Mouse (Mus musculus) limb, embryonic 10.5 days (tissue): ENCODE results near the gene 1700057G04Rik. TPM values are rescaled to one million over a fixed set of nuclear protein-coding genes. Genes with fewer than 3 reads are reported as not detected.
"Not testable (repeated sequence)": the region's sequence is repeated elsewhere in the genome, so short reads cannot be mapped to it uniquely, and the experiment has no call there.

Source experiments
- DNase-seq: peaks from one replicate; pipeline ENCODE4 v3.0.0-alpha.2; 2017; ENCODE audit warnings: low spot score
- H3K27ac ChIP-seq: fragments of 300-500 bp; sonication (generic); 2 replicates; pipeline ENCODE4 v1.5.1; 2016; ENCODE audit warnings: mild to moderate bottlenecking
- H3K27me3 ChIP-seq: fragments of 300-500 bp; sonication (generic); 2 replicates; pipeline ENCODE4 v1.6.1; 2016; ENCODE audit warnings: low read depth, mild to moderate bottlenecking; ENCODE audit not compliant: poor library complexity, severe bottlenecking
- H3K36me3 ChIP-seq: fragments of 300-500 bp; sonication (generic); 2 replicates; pipeline ENCODE4 v1.6.1; 2016; ENCODE audit warnings: mild to moderate bottlenecking, moderate library complexity
- H3K4me1 ChIP-seq: fragments of 300-500 bp; sonication (generic); 2 replicates; pipeline ENCODE4 v1.6.1; 2016
- H3K4me3 ChIP-seq: fragments of 300-500 bp; sonication (generic); 2 replicates; pipeline ENCODE4 v1.5.1; 2016; ENCODE audit warnings: mild to moderate bottlenecking, moderate library complexity
- H3K9me3 ChIP-seq: fragments of 300-500 bp; sonication (generic); replicated peaks from 2 replicates; pipeline ENCODE4 v1.6.1; 2016; ENCODE audit warnings: mild to moderate bottlenecking
- WGBS: fragments of 180-500 bp; shearing (Covaris S2); methylation state at CpG from one replicate; pipeline ENCODE4 v1.1.7; 2016; 5-methylcytosine and 5-hydroxymethylcytosine counted together
- polyA plus RNA-seq: library from polyadenylated mRNA; unstranded; fragments of >200 nt; fragmentation: Nextera tagmentation; extraction: Ambion mirVana; gene quantifications from 2 replicates; pipeline ENCODE4 v1.2.1, GENCODE M21; 2016

Gene 1700057G04Rik
- polyA plus RNA-seq, 1 experiment from 2014 or later, result not detected

GRCm38 (mm10) chr9:92280048-92280447, 29.1 kb upstream of the 1700057G04Rik start:
- WGBS, result 84% methylated on average over 1 of the region's 1 CpGs
- no peaks in the 10 kb centered on the region for H3K9me3 ChIP-seq

GRCm38 (mm10) chr9:92282563-92283171, 26.5 kb upstream of the 1700057G04Rik start:
- Histone ChIP-seq H3K4me1 (peaks cover 6% of the 10 kb centered on the region), H3K27ac (no peak overlapping the region), H3K9me3 (no peaks in the 10 kb centered on the region), H3K4me3 (no peak overlapping the region), H3K27me3 (no peaks in the 10 kb centered on the region), H3K36me3 (no peaks in the 10 kb centered on the region)
- no peak for DNase-seq
- 38% methylated on average over 7 of the region's 7 CpGs for WGBS

More at GRCm38 (mm10) chr9:92280048-92280447, 29.1 kb upstream of the 1700057G04Rik start:
- H3K27me3 ChIP-seq, result no peaks in the 10 kb centered on the region
- no peak overlapping the region for H3K27ac ChIP-seq
- H3K36me3 ChIP-seq, result no peaks in the 10 kb centered on the region
- peaks cover 6% of the 10 kb centered on the region for H3K4me1 ChIP-seq
- no peak overlapping the region for H3K4me3 ChIP-seq
- DNase-seq, result no peak

- no peaks in the 10 kb centered on the region for H3K27me3 ChIP-seq
- no peaks in the 10 kb centered on the region for H3K4me1 ChIP-seq
- no peak overlapping the region for H3K4me3 ChIP-seq
- H3K9me3 ChIP-seq, result no peaks in the 10 kb centered on the region
- DNase-seq, result no peak
- 83% methylated on average over 3 of the region's 3 CpGs for WGBS
- no peak overlapping the region for H3K27ac ChIP-seq
- H3K36me3 ChIP-seq, result no peaks in the 10 kb centered on the region
These were observed 19.5 kb upstream of the 1700057G04Rik start for GRCm38 (mm10) chr9:92289675-92290074.

GRCm38 (mm10) chr9:92292169-92292568, 17.0 kb upstream of the 1700057G04Rik start:
- WGBS, result 84% methylated on average over 2 of the region's 2 CpGs

GRCm38 (mm10) chr9:92292922-92293321, 16.3 kb upstream of the 1700057G04Rik start:
- no peak overlapping the region for H3K4me3 ChIP-seq
- H3K27ac ChIP-seq, result no peak overlapping the region
- no peaks in the 10 kb centered on the region for H3K27me3 ChIP-seq
- H3K36me3 ChIP-seq, result no peaks in the 10 kb centered on the region
- 76% methylated on average over 3 of the region's 3 CpGs for WGBS
- no peaks in the 10 kb centered on the region for H3K4me1 ChIP-seq
- no peaks in the 10 kb centered on the region for H3K9me3 ChIP-seq
- DNase-seq, result no peak

More at GRCm38 (mm10) chr9:92292169-92292568, 17.0 kb upstream of the 1700057G04Rik start:
- H3K9me3 ChIP-seq, result no peaks in the 10 kb centered on the region
- DNase-seq, result no peak
- H3K36me3 ChIP-seq, result no peaks in the 10 kb centered on the region
- no peaks in the 10 kb centered on the region for H3K4me1 ChIP-seq
- H3K27me3 ChIP-seq, result no peaks in the 10 kb centered on the region
- H3K27ac ChIP-seq, result no peak overlapping the region
- H3K4me3 ChIP-seq, result no peak overlapping the region

GRCm38 (mm10) chr9:92293560-92294548, 15.3 kb upstream of the 1700057G04Rik start:
- Histone ChIP-seq H3K27ac (no peak overlapping the region), H3K36me3 (no peaks in the 10 kb centered on the region), H3K4me3 (no peak overlapping the region), H3K27me3 (no peaks in the 10 kb centered on the region), H3K4me1 (no peaks in the 10 kb centered on the region), H3K9me3 (no peaks in the 10 kb centered on the region)
- 90% methylated on average over 2 of the region's 2 CpGs for WGBS
- DNase-seq, result no peak

- no peak overlapping the region for H3K4me3 ChIP-seq
- 83% methylated on average over 1 of the region's 1 CpGs for WGBS
- no peaks in the 10 kb centered on the region for H3K36me3 ChIP-seq
These were observed 10.9 kb upstream of the 1700057G04Rik start for GRCm38 (mm10) chr9:92298288-92298687.

GRCm38 (mm10) chr9:92301213-92301612, 8.0 kb upstream of the 1700057G04Rik start:
- H3K4me3 ChIP-seq, result no peak overlapping the region
- no peaks in the 10 kb centered on the region for H3K9me3 ChIP-seq
- no peaks in the 10 kb centered on the region for H3K27me3 ChIP-seq
- no peaks in the 10 kb centered on the region for H3K4me1 ChIP-seq
- no peak overlapping the region for H3K27ac ChIP-seq
- 62% methylated on average over 3 of the region's 3 CpGs for WGBS
- DNase-seq, result no peak
- H3K36me3 ChIP-seq, result no peaks in the 10 kb centered on the region

More at GRCm38 (mm10) chr9:92298288-92298687, 10.9 kb upstream of the 1700057G04Rik start:
- Histone ChIP-seq H3K27ac (no peak overlapping the region), H3K27me3 (no peaks in the 10 kb centered on the region), H3K4me1 (no peaks in the 10 kb centered on the region), H3K9me3 (no peaks in the 10 kb centered on the region)
- no peak for DNase-seq

- DNase-seq, result no peak
- Histone ChIP-seq H3K27me3 (no peaks in the 10 kb centered on the region), H3K27ac (no peak overlapping the region), H3K4me1 (no peaks in the 10 kb centered on the region), H3K36me3 (no peaks in the 10 kb centered on the region), H3K4me3 (no peak overlapping the region), H3K9me3 (no peaks in the 10 kb centered on the region)
- 80% methylated on average over 8 of the region's 8 CpGs for WGBS
These were observed 4.1 kb upstream of the 1700057G04Rik start for GRCm38 (mm10) chr9:92305075-92305474.

- Histone ChIP-seq H3K27me3 (no peaks in the 10 kb centered on the region), H3K4me1 (no peaks in the 10 kb centered on the region), H3K4me3 (no peak overlapping the region), H3K27ac (no peak overlapping the region), H3K9me3 (no peaks in the 10 kb centered on the region), H3K36me3 (no peaks in the 10 kb centered on the region)
- 89% methylated on average over 8 of the region's 8 CpGs for WGBS
- no peak for DNase-seq
These were observed 3.5 kb upstream of the 1700057G04Rik start for GRCm38 (mm10) chr9:92305620-92306220.

- no peak for DNase-seq
- Histone ChIP-seq H3K27me3 (no peaks in the 10 kb centered on the region), H3K4me3 (no peak overlapping the region), H3K27ac (no peak overlapping the region), H3K36me3 (no peaks in the 10 kb centered on the region), H3K4me1 (no peaks in the 10 kb centered on the region), H3K9me3 (no peaks in the 10 kb centered on the region)
- WGBS, result 88% methylated on average over 3 of the region's 3 CpGs
These were observed 7.6 kb downstream of the 1700057G04Rik start for GRCm38 (mm10) chr9:92316791-92317190.

- not testable (repeated sequence) for H3K27me3 ChIP-seq, H3K27ac ChIP-seq, H3K4me3 ChIP-seq, H3K9me3 ChIP-seq, H3K4me1 ChIP-seq, DNase-seq, H3K36me3 ChIP-seq
- 82% methylated on average over 9 of the region's 9 CpGs for WGBS
These were observed 16.8 kb downstream of the 1700057G04Rik start for GRCm38 (mm10) chr9:92325936-92326335.

GRCm38 (mm10) chr9:92326813-92327212, 17.6 kb downstream of the 1700057G04Rik start:
- H3K36me3 ChIP-seq, result no peaks in the 10 kb centered on the region
- no peak for DNase-seq
- H3K27me3 ChIP-seq, result no peaks in the 10 kb centered on the region
- H3K9me3 ChIP-seq, result no peaks in the 10 kb centered on the region
- H3K4me3 ChIP-seq, result no peak overlapping the region
- no peak overlapping the region for H3K27ac ChIP-seq
- no peaks in the 10 kb centered on the region for H3K4me1 ChIP-seq
- WGBS, result 85% methylated on average over 4 of the region's 4 CpGs
